Mouse (Mus musculus) embryonic facial prominence, embryonic 15.5 days (tissue): Measurements from ENCODE around the gene Nr2c2ap. TPM values are rescaled to one million over a fixed set of nuclear protein-coding genes. Genes with fewer than 3 reads are reported as not detected.

Experiments
- ATAC-seq: fragments of 200-750 bp; cut with Nextera tagmentation; 2 replicates; pipeline ENCODE4 v1.8.0; 2017; ENCODE audit warnings: low read depth, moderate TSS enrichment; ENCODE audit not compliant: insufficient number of reproducible peaks, low FRiP score, low TSS enrichment
- H3K27ac ChIP-seq: fragments of 300-500 bp; sonication (generic); replicated peaks from 2 replicates; pipeline ENCODE4 v1.5.1; 2015; ENCODE audit warnings: mild to moderate bottlenecking, inconsistent platforms
- H3K27me3 ChIP-seq: fragments of 300-500 bp; sonication (generic); 2 replicates; pipeline ENCODE4 v1.6.1; 2015; ENCODE audit warnings: inconsistent platforms
- H3K36me3 ChIP-seq: fragments of 300-500 bp; sonication (generic); 2 replicates; pipeline ENCODE4 v1.6.1; 2015; ENCODE audit warnings: mild to moderate bottlenecking, inconsistent platforms
- H3K4me1 ChIP-seq: fragments of 300-500 bp; sonication (generic); 2 replicates; pipeline ENCODE4 v1.6.1; 2015; ENCODE audit warnings: inconsistent platforms
- H3K4me2 ChIP-seq: fragments of 300-500 bp; sonication (generic); replicated peaks from 2 replicates; pipeline ENCODE4 v1.6.1; 2015; ENCODE audit warnings: mild to moderate bottlenecking, inconsistent platforms
- H3K4me3 ChIP-seq: fragments of 300-500 bp; sonication (generic); replicated peaks from 2 replicates; pipeline ENCODE4 v1.5.1; 2015; ENCODE audit warnings: mild to moderate bottlenecking, inconsistent platforms
- H3K9ac ChIP-seq: fragments of 300-500 bp; sonication (generic); 2 replicates; pipeline ENCODE4 v1.6.1; 2015; ENCODE audit warnings: inconsistent platforms
- H3K9me3 ChIP-seq: fragments of 300-500 bp; sonication (generic); replicated peaks from 2 replicates; pipeline ENCODE4 v1.6.1; 2016; ENCODE audit warnings: inconsistent platforms
- WGBS: fragments of 180-500 bp; shearing (Covaris S2); methylation state at CpG from one replicate; pipeline ENCODE4 v1.1.7; 2015; 5-methylcytosine and 5-hydroxymethylcytosine counted together
- polyA plus RNA-seq: library from polyadenylated mRNA; unstranded; fragments of >200 nt; fragmentation: Nextera tagmentation; extraction: Ambion mirVana; gene quantifications from 2 replicates; pipeline ENCODE4 v1.2.1, GENCODE M21; 2015

Gene Nr2c2ap
- polyA plus RNA-seq, 1 experiment from 2014 or later: 33.0 TPM

- WGBS: 83% methylated on average over 7 of the region's 7 CpGs
- H3K9ac ChIP-seq: no peak overlapping the region
- no peaks in the 10 kb centered on the region for H3K27me3 ChIP-seq
- peaks cover 41% of the 10 kb centered on the region for H3K36me3 ChIP-seq
- H3K4me3 ChIP-seq: no peak overlapping the region
- H3K4me1 ChIP-seq: peaks cover 13% of the 10 kb centered on the region
- H3K4me2 ChIP-seq: no peak overlapping the region
- no peaks in the 10 kb centered on the region for H3K9me3 ChIP-seq
- ATAC-seq: no peak
- H3K27ac ChIP-seq: no peak overlapping the region
Measured at GRCm38 (mm10) chr8:70147678-70148607, 16.8 kb downstream of the Nr2c2ap start.

- peak; percentile 63 for ATAC-seq
- H3K27me3 ChIP-seq: no peaks in the 10 kb centered on the region
- peaks cover 23% of the 10 kb centered on the region for H3K36me3 ChIP-seq
- H3K4me1 ChIP-seq: peaks cover 13% of the 10 kb centered on the region
- no peaks in the 10 kb centered on the region for H3K9me3 ChIP-seq
- H3K4me3 ChIP-seq: no peak overlapping the region
- no peak overlapping the region for H3K27ac ChIP-seq
- H3K4me2 ChIP-seq: peak overlapping the region; percentile 30
- 10% methylated on average over 13 of the region's 13 CpGs for whole genome bisulfite sequencing
- H3K9ac ChIP-seq: no peak overlapping the region
Measured at GRCm38 (mm10) chr8:70150158-70150557, 19.0 kb downstream of the Nr2c2ap start.

GRCm38 (mm10) chr8:70152537-70153257, 21.6 kb downstream of the Nr2c2ap start:
- Histone ChIP-seq H3K27ac (no peak overlapping the region), H3K4me3 (no peak overlapping the region; the same call in 1 of the 2 replicates), H3K4me2 (peak overlapping the region; percentile 33), H3K27me3 (no peaks in the 10 kb centered on the region), H3K9me3 (no peaks in the 10 kb centered on the region), H3K36me3 (no peaks in the 10 kb centered on the region), H3K9ac (no peak overlapping the region), H3K4me1 (peaks cover 14% of the 10 kb centered on the region)
- peak; percentile 87 for ATAC-seq
- 10% methylated on average over 17 of the region's 22 CpGs for WGBS

GRCm38 (mm10) chr8:70157240-70157800, 26.2 kb downstream of the Nr2c2ap start:
- no peaks in the 10 kb centered on the region for H3K9me3 ChIP-seq
- no peak overlapping the region for H3K27ac ChIP-seq
- no peak overlapping the region for H3K9ac ChIP-seq
- peaks cover 16% of the 10 kb centered on the region for H3K4me1 ChIP-seq
- ATAC-seq: no peak
- H3K27me3 ChIP-seq: no peaks in the 10 kb centered on the region
- H3K4me3 ChIP-seq: no peak overlapping the region
- H3K4me2 ChIP-seq: no peak overlapping the region
- 84% methylated on average over 1 of the region's 1 CpGs for WGBS
- no peaks in the 10 kb centered on the region for H3K36me3 ChIP-seq

- peak overlapping the region; percentile 28 for H3K9ac ChIP-seq
- no peak overlapping the region for H3K27ac ChIP-seq
- no peaks in the 10 kb centered on the region for H3K9me3 ChIP-seq
- H3K4me1 ChIP-seq: peaks cover 11% of the 10 kb centered on the region
- H3K4me2 ChIP-seq: peak overlapping the region; percentile 91
- 8% methylated on average over 40 of the region's 40 CpGs for WGBS
- H3K4me3 ChIP-seq: peak overlapping the region; percentile 51
- no peaks in the 10 kb centered on the region for H3K27me3 ChIP-seq
- H3K36me3 ChIP-seq: no peaks in the 10 kb centered on the region
- ATAC-seq: peak; percentile 87
Measured at GRCm38 (mm10) chr8:70158069-70158853, 27.1 kb downstream of the Nr2c2ap start.

GRCm38 (mm10) chr8:70159211-70159610, 28.1 kb downstream of the Nr2c2ap start:
- no peaks in the 10 kb centered on the region for H3K36me3 ChIP-seq
- no peak for ATAC-seq
- H3K27me3 ChIP-seq: no peaks in the 10 kb centered on the region
- 82% methylated on average over 4 of the region's 4 CpGs for WGBS
- H3K9me3 ChIP-seq: no peaks in the 10 kb centered on the region
- H3K4me2 ChIP-seq: no peak overlapping the region; the same call in 1 of the 2 replicates
- H3K9ac ChIP-seq: no peak overlapping the region
- no peak overlapping the region for H3K27ac ChIP-seq
- peaks cover 11% of the 10 kb centered on the region for H3K4me1 ChIP-seq
- H3K4me3 ChIP-seq: no peak overlapping the region

- Histone ChIP-seq H3K27ac (no peak overlapping the region), H3K27me3 (no peaks in the 10 kb centered on the region), H3K4me2 (no peak overlapping the region), H3K9ac (no peak overlapping the region), H3K9me3 (no peaks in the 10 kb centered on the region), H3K4me3 (no peak overlapping the region), H3K4me1 (peaks cover 11% of the 10 kb centered on the region), H3K36me3 (no peaks in the 10 kb centered on the region)
- 54% methylated on average over 13 of the region's 13 CpGs for WGBS
- no peak for ATAC-seq
Measured at GRCm38 (mm10) chr8:70160015-70160414, 28.9 kb downstream of the Nr2c2ap start.

- no peak for ATAC-seq
- H3K4me3 ChIP-seq: no peak overlapping the region
- H3K9me3 ChIP-seq: no peaks in the 10 kb centered on the region
- no peak overlapping the region for H3K4me2 ChIP-seq
- peaks cover 10% of the 10 kb centered on the region; the same call in 1 of the 2 replicates for H3K27me3 ChIP-seq
- H3K27ac ChIP-seq: no peak overlapping the region
- 62% methylated on average over 3 of the region's 3 CpGs for WGBS
- no peak overlapping the region for H3K9ac ChIP-seq
- peaks cover 12% of the 10 kb centered on the region for H3K4me1 ChIP-seq
- no peaks in the 10 kb centered on the region for H3K36me3 ChIP-seq
Measured at GRCm38 (mm10) chr8:70163316-70163715, 32.2 kb downstream of the Nr2c2ap start.

GRCm38 (mm10) chr8:70166504-70167110, 35.5 kb downstream of the Nr2c2ap start:
- H3K9ac ChIP-seq: peak overlapping the region; percentile 18
- no peaks in the 10 kb centered on the region for H3K9me3 ChIP-seq
- WGBS: 2% methylated on average over 21 of the region's 21 CpGs
- H3K4me3 ChIP-seq: peak overlapping the region; percentile 28
- H3K4me1 ChIP-seq: peaks cover 8% of the 10 kb centered on the region
- peak overlapping the region; percentile 52 for H3K4me2 ChIP-seq
- H3K36me3 ChIP-seq: no peaks in the 10 kb centered on the region
- H3K27ac ChIP-seq: no peak overlapping the region
- H3K27me3 ChIP-seq: peaks cover 10% of the 10 kb centered on the region; the same call in 1 of the 2 replicates
- ATAC-seq: peak; percentile 74

- Histone ChIP-seq H3K9ac (no peak overlapping the region), H3K27me3 (peaks cover 10% of the 10 kb centered on the region; the same call in 1 of the 2 replicates), H3K36me3 (no peaks in the 10 kb centered on the region), H3K4me1 (peaks cover 27% of the 10 kb centered on the region), H3K4me3 (no peak overlapping the region), H3K27ac (no peak overlapping the region), H3K9me3 (no peaks in the 10 kb centered on the region), H3K4me2 (no peak overlapping the region)
- ATAC-seq: no peak
- WGBS: 83% methylated on average over 3 of the region's 3 CpGs
Measured at GRCm38 (mm10) chr8:70170116-70170515, 39.0 kb downstream of the Nr2c2ap start.
